Mouse (Mus musculus) intestine, postnatal 0 days (tissue): ENCODE data around the gene Pced1b. TPM values are rescaled to one million over a fixed set of nuclear protein-coding genes. Genes with fewer than 3 reads are reported as not detected.

Experiments
- ATAC-seq: fragments of 200-750 bp; cut with Nextera tagmentation; 2 replicates; pipeline ENCODE4 v1.8.0; 2017; ENCODE audit warnings: mild to moderate bottlenecking, moderate TSS enrichment, moderate library complexity
- H3K27ac ChIP-seq: fragments of 300-500 bp; sonication (generic); 2 replicates; pipeline ENCODE4 v1.5.1; 2014; ENCODE audit warnings: mild to moderate bottlenecking, low read depth, low read length, moderate library complexity
- H3K27me3 ChIP-seq: fragments of 300-500 bp; sonication (generic); replicated peaks from 2 replicates; pipeline ENCODE4 v1.6.1; 2014; ENCODE audit warnings: low read length, mixed read lengths; ENCODE audit not compliant: control insufficient read depth, insufficient read depth
- H3K36me3 ChIP-seq: fragments of 300-500 bp; sonication (generic); 2 replicates; pipeline ENCODE4 v1.6.1; 2014; ENCODE audit warnings: mild to moderate bottlenecking, moderate library complexity; ENCODE audit not compliant: control insufficient read depth, insufficient read depth
- H3K4me1 ChIP-seq: fragments of 300-500 bp; sonication (generic); replicated peaks from 2 replicates; pipeline ENCODE4 v1.6.1; 2014; ENCODE audit warnings: antibody characterized with exemption, low read length, mixed read lengths; ENCODE audit not compliant: control insufficient read depth, insufficient read depth
- H3K4me2 ChIP-seq: fragments of 300-500 bp; sonication (generic); replicated peaks from 2 replicates; pipeline ENCODE4 v1.6.1; 2014; ENCODE audit warnings: low read depth, mild to moderate bottlenecking, moderate library complexity
- H3K4me3 ChIP-seq: fragments of 300-500 bp; sonication (generic); 2 replicates; pipeline ENCODE4 v1.5.1; 2014; ENCODE audit warnings: low read depth, low read length
- H3K9ac ChIP-seq: fragments of 300-500 bp; sonication (generic); 2 replicates; pipeline ENCODE4 v1.6.1; 2014; ENCODE audit warnings: mild to moderate bottlenecking, low read depth, low read length
- H3K9me3 ChIP-seq: fragments of 300-500 bp; sonication (generic); 2 replicates; pipeline ENCODE4 v1.6.1; 2016; ENCODE audit warnings: mixed run types; ENCODE audit not compliant: control insufficient read depth
- CTCF ChIP-seq: sonication (generic); IDR thresholded peaks from 2 replicates; pipeline ENCODE4 v1.5.1; 2016; ENCODE audit warnings: low read depth, mild to moderate bottlenecking, control low read depth, antibody characterized with exemption, moderate library complexity
- WGBS: fragments of 180-500 bp; shearing (Covaris S2); extraction: QIAGEN DNeasy Blood & Tissue Kit; methylation state at CpG from one replicate; pipeline ENCODE4 v1.1.7; 2014; 5-methylcytosine and 5-hydroxymethylcytosine counted together
- polyA plus RNA-seq: library from polyadenylated mRNA; unstranded; fragments of >200 nt; fragmentation: Nextera tagmentation; extraction: Ambion mirVana; gene quantifications from 2 replicates; pipeline ENCODE4 v1.2.1, GENCODE M21; 2015

The Pced1b gene
- polyA plus RNA-seq, 1 experiment from 2014 or later, result 1.6 TPM

DNA sequence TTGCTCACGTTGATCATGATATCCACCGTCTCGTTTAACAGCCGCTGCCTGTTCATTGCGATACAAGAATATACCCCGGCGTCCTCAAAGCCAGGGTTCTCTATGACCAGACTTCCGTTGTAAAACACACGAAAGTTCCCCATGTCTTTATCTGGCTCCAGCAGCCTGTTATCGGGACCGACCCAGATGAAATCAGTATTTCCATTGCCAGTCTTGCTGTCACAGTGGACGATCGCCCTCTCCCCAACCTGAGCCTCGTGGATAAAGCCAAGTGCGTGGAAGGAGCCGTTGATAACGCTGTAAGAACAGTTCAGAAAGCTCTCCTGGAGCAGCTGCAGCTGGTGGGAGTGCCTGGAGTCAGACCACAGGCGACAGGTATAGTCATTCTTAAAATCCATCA is 1.5 kb upstream of the Pced1b start:
- Histone ChIP-seq H3K27ac (no peak overlapping the region), H3K9ac (no peak overlapping the region), H3K9me3 (no peaks in the 10 kb centered on the region), H3K4me3 (no peak overlapping the region), H3K4me1 (no peaks in the 10 kb centered on the region), H3K27me3 (peaks cover 29% of the 10 kb centered on the region), H3K4me2 (no peak overlapping the region), H3K36me3 (no peaks in the 10 kb centered on the region)
- WGBS, result 74% methylated on average over 18 of the region's 18 CpGs
- ATAC-seq, result no peak
- TF ChIP-seq CTCF, result no peak

DNA sequence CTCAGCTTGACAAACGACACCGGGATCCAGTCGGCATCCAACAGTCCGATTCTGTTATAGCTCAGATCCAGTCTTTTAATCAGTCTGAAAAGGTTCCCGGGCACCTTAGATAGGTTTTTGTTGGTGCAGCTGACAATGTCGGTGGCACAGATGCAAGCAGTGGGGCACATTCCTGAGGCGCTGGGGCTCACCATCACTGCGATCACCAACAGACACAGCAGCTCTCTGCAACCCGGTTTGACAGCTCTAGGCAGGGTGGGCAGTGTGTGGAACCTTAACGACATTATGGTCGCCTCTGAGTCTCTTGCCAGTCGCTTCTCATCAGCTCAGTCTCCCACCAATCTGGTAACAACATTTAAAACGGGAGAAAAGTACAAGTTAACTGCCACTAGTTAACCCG is 651 bp upstream of the Pced1b start:
- Histone ChIP-seq H3K9me3 (no peaks in the 10 kb centered on the region), H3K4me3 (peak overlapping the region; percentile 71; the same call in 1 of the 2 replicates), H3K4me1 (no peaks in the 10 kb centered on the region), H3K9ac (0 out of 2 replicates have a peak overlapping the region, but pooled peaks have one; percentile 85), H3K27ac (no peak overlapping the region), H3K4me2 (peak overlapping the region; percentile 98), H3K36me3 (no peaks in the 10 kb centered on the region), H3K27me3 (peaks cover 29% of the 10 kb centered on the region)
- no peak for TF ChIP-seq CTCF
- no peak for ATAC-seq
- 33% methylated on average over 14 of the region's 14 CpGs for WGBS

DNA sequence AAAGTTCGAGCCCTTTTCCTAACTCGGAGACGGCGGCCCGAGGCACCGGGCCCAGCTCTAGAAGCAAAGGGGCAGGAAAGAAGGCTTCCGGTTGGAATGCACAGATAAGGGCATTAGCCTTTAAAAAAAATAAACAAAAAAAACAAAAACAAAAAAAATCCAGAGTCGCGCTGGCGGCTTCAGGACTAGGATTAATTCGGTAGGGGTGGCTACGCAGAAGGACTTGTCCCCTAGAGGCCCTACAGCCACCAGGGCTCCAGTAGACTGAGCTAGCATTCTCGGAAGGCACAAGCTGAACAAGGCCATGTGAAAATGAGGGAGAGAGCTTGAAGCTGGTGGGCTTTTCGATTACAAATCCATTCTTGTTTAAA is 869 bp downstream of the Pced1b start:
- H3K36me3 ChIP-seq, result no peaks in the 10 kb centered on the region
- peak overlapping the region; percentile 77 for H3K27ac ChIP-seq
- WGBS, result 4% methylated on average over 14 of the region's 14 CpGs
- TF ChIP-seq CTCF, result 0 out of 2 replicates have a peak, but pooled peaks have one; percentile 17
- H3K4me3 ChIP-seq, result peak overlapping the region; percentile 71
- peak overlapping the region; percentile 98 for H3K4me2 ChIP-seq
- H3K9ac ChIP-seq, result peak overlapping the region; percentile 85
- no peaks in the 10 kb centered on the region for H3K9me3 ChIP-seq
- no peak for ATAC-seq
- no peaks in the 10 kb centered on the region for H3K4me1 ChIP-seq
- H3K27me3 ChIP-seq, result peaks cover 29% of the 10 kb centered on the region

DNA sequence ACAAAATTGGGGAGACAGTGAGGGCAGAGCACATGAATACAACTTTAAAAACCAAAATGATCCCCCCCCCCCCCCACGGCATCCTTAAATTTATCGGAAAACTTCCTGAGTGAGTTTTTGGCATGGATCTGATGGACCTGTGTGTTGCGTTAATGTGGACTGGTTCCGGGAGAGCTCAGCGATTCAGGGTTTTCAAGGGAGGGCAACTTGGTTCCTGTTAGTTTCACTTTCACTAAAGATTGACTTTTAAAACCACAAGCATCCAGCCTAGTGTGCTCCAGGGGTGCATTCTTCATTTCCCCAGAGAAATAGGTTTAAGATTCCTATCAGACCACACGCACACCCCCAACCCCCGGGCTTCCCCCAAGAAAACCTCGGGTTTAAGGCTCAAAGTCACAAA is 1.4 kb downstream of the Pced1b start:
- Histone ChIP-seq H3K4me2 (peak overlapping the region; percentile 98), H3K27me3 (peaks cover 29% of the 10 kb centered on the region), H3K9me3 (no peaks in the 10 kb centered on the region), H3K4me1 (no peaks in the 10 kb centered on the region), H3K27ac (no peak overlapping the region), H3K36me3 (no peaks in the 10 kb centered on the region), H3K9ac (0 out of 2 replicates have a peak overlapping the region, but pooled peaks have one; percentile 85), H3K4me3 (peak overlapping the region; percentile 71)
- 32% methylated on average over 8 of the region's 8 CpGs for whole genome bisulfite sequencing
- no peak for ATAC-seq
- no peak for TF ChIP-seq CTCF

DNA sequence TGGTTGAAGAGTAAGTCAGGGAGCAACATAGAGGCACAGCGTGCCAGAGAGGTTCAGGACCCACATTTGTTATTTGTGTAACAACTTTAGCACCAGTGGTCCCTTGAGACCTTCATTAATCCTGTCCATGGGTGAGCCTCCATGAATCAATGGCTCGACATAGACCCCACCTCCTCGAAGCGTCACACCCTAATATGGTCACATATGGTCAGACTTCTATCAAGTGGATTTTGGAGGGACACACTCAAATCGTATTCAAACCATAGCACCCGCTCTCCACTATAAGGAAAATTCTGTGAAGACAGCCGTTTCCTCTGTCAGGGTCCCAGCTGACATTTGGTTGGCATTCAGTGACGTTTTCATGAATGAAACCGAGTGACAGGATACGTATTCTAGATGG is 2.4 kb downstream of the Pced1b start:
- Histone ChIP-seq H3K9ac (no peak overlapping the region), H3K27me3 (peaks cover 29% of the 10 kb centered on the region), H3K9me3 (no peaks in the 10 kb centered on the region), H3K4me2 (no peak overlapping the region), H3K4me3 (no peak overlapping the region), H3K36me3 (no peaks in the 10 kb centered on the region), H3K27ac (no peak overlapping the region), H3K4me1 (no peaks in the 10 kb centered on the region)
- no peak for ATAC-seq
- 94% methylated on average over 10 of the region's 10 CpGs for WGBS
- no peak for TF ChIP-seq CTCF

DNA sequence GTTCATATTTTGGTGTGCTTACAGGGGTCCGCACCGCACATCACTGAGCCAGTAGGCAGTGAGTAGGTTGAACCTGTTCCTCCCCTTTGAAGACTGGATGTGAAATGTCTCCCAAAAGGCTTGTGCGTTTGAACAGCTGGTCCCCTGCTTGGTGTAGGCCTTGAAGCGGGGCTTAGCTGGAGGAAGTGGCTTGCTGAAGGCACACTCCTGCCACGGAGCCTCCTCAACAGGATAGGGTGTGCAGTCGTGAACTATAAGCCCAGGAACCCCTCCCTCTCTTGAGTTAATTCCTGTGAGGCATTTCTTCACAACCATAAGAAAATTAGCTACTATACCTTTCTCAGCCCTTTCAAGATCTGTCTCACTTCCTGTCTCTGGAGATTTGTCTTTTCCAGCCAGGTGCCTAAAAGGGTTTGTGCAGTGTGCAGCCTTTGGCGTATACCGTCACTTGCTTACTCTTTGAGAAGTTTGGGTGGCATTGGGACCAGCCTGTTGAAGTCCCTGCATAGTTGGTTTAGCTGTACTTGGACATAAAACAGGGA is 5.7 kb downstream of the Pced1b start:
- TF ChIP-seq CTCF, result no peak
- Histone ChIP-seq H3K9me3 (no peaks in the 10 kb centered on the region), H3K4me3 (no peak overlapping the region), H3K27ac (no peak overlapping the region), H3K9ac (no peak overlapping the region), H3K27me3 (peaks cover under 1% of the 10 kb centered on the region; the same call in 1 of the 2 replicates), H3K4me1 (no peaks in the 10 kb centered on the region), H3K36me3 (no peaks in the 10 kb centered on the region), H3K4me2 (no peak overlapping the region)
- 80% methylated on average over 8 of the region's 8 CpGs for WGBS
- no peak for ATAC-seq

DNA sequence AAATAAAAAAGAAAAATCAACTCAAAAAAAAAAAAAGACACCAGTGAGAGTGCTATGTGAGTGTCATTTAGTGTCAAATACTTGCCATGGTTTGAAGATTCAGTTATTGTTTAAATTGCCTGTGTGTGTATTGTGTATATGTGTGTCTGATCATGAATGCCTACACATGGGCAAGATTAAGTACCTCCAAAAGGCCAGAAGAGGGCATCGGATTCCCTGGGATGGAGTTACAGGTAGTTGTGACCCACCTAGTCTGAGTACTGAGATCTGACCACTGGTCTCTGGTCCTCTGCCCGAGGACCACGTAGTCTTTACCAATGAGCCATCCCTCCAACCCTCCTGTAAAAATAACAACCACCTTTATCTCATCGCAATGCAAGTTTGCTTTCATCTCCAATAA is 7.5 kb downstream of the Pced1b start:
- ATAC-seq, result no peak
- H3K9me3 ChIP-seq, result no peaks in the 10 kb centered on the region
- H3K27ac ChIP-seq, result no peak overlapping the region
- H3K4me1 ChIP-seq, result no peaks in the 10 kb centered on the region
- H3K27me3 ChIP-seq, result no peaks in the 10 kb centered on the region
- no peak overlapping the region for H3K9ac ChIP-seq
- TF ChIP-seq CTCF, result peak; percentile 36; the same call in 1 of the 2 replicates
- 93% methylated on average over 4 of the region's 4 CpGs for WGBS
- no peak overlapping the region for H3K4me3 ChIP-seq
- H3K36me3 ChIP-seq, result no peaks in the 10 kb centered on the region
- no peak overlapping the region for H3K4me2 ChIP-seq
